Mouse (Mus musculus) 416B (cell line): Measurements from ENCODE around the gene Ap2a1.
A peak's percentile ranks its signal among the peaks of the same experiment; 100 is the strongest.

ENCODE experiments used
- DNase-seq: peaks from one replicate; pipeline ENCODE4 v3.0.0; 2011; ENCODE audit warnings: low read depth

The Ap2a1 gene

GRCm38 (mm10) chr7:44929204-44930151 lies at the start of gene Ap2a1:
TSS of gene Ap2a1 (minus strand) at chr7:44929496.
- peak; percentile 100 for DNase-seq

GRCm38 (mm10) chr7:44978300-44978699 lies 49.0 kb upstream of the Ap2a1 start:
- DNase-seq: no peak

GRCm38 (mm10) chr7:44975117-44975419 lies 45.8 kb upstream of the Ap2a1 start:
- no peak for DNase-seq

- no peak for DNase-seq
These were observed 45.3 kb upstream of the Ap2a1 start, which contains the start of gene Cpt1c for GRCm38 (mm10) chr7:44974383-44975116. TSS of gene Cpt1c (minus strand) at chr7:44974851.

GRCm38 (mm10) chr7:44973415-44974130 lies 44.3 kb upstream of the Ap2a1 start:
- DNase-seq: no peak

- no peak for DNase-seq
These were observed 41.8 kb upstream of the Ap2a1 start for GRCm38 (mm10) chr7:44971142-44971541.

GRCm38 (mm10) chr7:44970231-44970691 lies 41.0 kb upstream of the Ap2a1 start:
- DNase-seq: peak; percentile 89

- no peak for DNase-seq
These were observed 37.3 kb upstream of the Ap2a1 start for GRCm38 (mm10) chr7:44966638-44967037.

- no peak for DNase-seq
These were observed 36.7 kb upstream of the Ap2a1 start for GRCm38 (mm10) chr7:44965975-44966374.

- DNase-seq: no peak
These were observed 35.7 kb upstream of the Ap2a1 start for GRCm38 (mm10) chr7:44964990-44965389.

- no peak for DNase-seq
These were observed 33.5 kb upstream of the Ap2a1 start for GRCm38 (mm10) chr7:44962831-44963230.

- no peak for DNase-seq
These were observed 33.0 kb upstream of the Ap2a1 start for GRCm38 (mm10) chr7:44962337-44962736.

GRCm38 (mm10) chr7:44960512-44960910 lies 31.2 kb upstream of the Ap2a1 start:
- DNase-seq: no peak

- no peak for DNase-seq
These were observed 30.7 kb upstream of the Ap2a1 start for GRCm38 (mm10) chr7:44959874-44960511.

GRCm38 (mm10) chr7:44959281-44959680 lies 30.0 kb upstream of the Ap2a1 start:
- no peak for DNase-seq

- DNase-seq: peak; percentile 75
These were observed 28.9 kb upstream of the Ap2a1 start for GRCm38 (mm10) chr7:44958208-44958607.

- DNase-seq: no peak
These were observed 28.0 kb upstream of the Ap2a1 start for GRCm38 (mm10) chr7:44957183-44957835.

GRCm38 (mm10) chr7:44956266-44956665 lies 27.0 kb upstream of the Ap2a1 start:
- DNase-seq: no peak

- DNase-seq: peak; percentile 75
These were observed 26.3 kb upstream of the Ap2a1 start for GRCm38 (mm10) chr7:44955628-44956027.

GRCm38 (mm10) chr7:44954091-44954885 lies 25.0 kb upstream of the Ap2a1 start:
- DNase-seq: no peak
